Mouse (Mus musculus): ENCODE results near the gene Vps37c.

- TF ChIP-seq POLR2A (IDR thresholded peaks at IDR 0.05; ENCODE audit: borderline replicate concordance, control insufficient read depth, low read depth, low read length) (no peak), CTCF (IDR thresholded peaks at IDR 0.05; ENCODE audit: control insufficient read depth, insufficient read depth, low read length) (no peak)
Observed at GRCm38 (mm10) chr19:10713551-10713950, 25.0 kb downstream of the Vps37c start.

Data from bone marrow, adult 2 months (tissue).